In the genomic region with DNA sequence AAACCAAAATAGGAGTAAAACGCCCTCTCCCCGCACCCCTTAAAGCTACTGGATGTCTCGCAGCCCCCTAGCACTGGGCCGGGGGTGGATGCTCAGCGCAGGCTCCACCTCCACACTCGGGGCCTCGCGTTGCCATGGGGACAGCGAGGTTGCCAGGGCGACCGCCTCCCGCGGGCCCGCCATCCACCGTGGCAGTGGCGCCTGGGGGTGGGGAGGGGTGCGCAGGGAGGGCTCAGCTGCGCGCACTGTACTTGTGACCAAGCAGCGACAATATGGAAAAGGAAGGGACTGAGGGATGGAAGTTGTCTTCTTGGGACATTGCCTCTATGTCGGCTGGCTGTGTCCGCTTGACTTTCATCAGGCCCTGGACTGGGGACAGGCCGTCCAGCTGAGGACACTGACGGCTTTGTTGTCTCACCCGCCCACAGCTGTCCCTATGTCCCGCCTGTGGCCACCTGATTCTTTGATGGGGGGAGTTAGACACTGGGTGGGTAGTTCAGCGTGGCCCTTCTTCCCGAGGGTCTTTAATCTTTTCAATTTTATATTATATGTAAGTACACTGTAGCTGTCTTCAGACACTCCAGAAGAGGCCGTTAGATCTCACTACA, we compare ENCODE assay signal across 8 mouse cellular contexts. TPM values are rescaled to one million over a fixed set of nuclear protein-coding genes. Genes with fewer than 3 reads are reported as not detected.
A peak's percentile ranks its signal among the peaks of the same experiment; 100 is the strongest.
DNase-seq lines count a peak whose midpoint lies in the region; ATAC-seq and TF ChIP-seq lines count a peak whose summit lies in the region.

No protein-coding gene starts in this region.

- no peaks in the 10 kb centered on the region for H3K9me3 ChIP-seq in stomach, embryonic 14.5 days (ENCODE audit: control insufficient read depth, low read depth, low read length)
- no peaks in the 10 kb centered on the region for H3K9me3 ChIP-seq in stomach, postnatal 0 days (ENCODE audit: control insufficient read depth, low read length)
- H3K9me3 ChIP-seq in forebrain, embryonic 10.5 days, result no peaks in the 10 kb centered on the region
- H3K9me3 ChIP-seq in hindbrain, embryonic 13.5 days, result no peaks in the 10 kb centered on the region
- no peaks in the 10 kb centered on the region for H3K9me3 ChIP-seq in neural tube, embryonic 12.5 days

- TF ChIP-seq CTCF in stomach, postnatal 0 days (IDR thresholded peaks at IDR 0.05; ENCODE audit: low read depth), result no peak

- 17% methylated on average over 29 of the region's 29 CpGs for WGBS in stomach, embryonic 14.5 days
- WGBS in stomach, postnatal 0 days, result 26% methylated on average over 29 of the region's 29 CpGs
- WGBS in forebrain, embryonic 10.5 days, result 6% methylated on average over 29 of the region's 29 CpGs
- WGBS in hindbrain, embryonic 13.5 days, result 6% methylated on average over 29 of the region's 29 CpGs
- 3% methylated on average over 29 of the region's 29 CpGs for WGBS in neural tube, embryonic 12.5 days

- ATAC-seq in stomach, embryonic 14.5 days (ENCODE audit: insufficient number of reproducible peaks, insufficient read depth, low FRiP score, low read depth), result peak; percentile 23; the same call in 1 of the 2 replicates
- ATAC-seq in stomach, postnatal 0 days (ENCODE audit: low FRiP score, low TSS enrichment), result no peak
- peak; percentile 92 for ATAC-seq in hindbrain, embryonic 13.5 days (ENCODE audit: low FRiP score)
- ATAC-seq in neural tube, embryonic 12.5 days (ENCODE audit: low FRiP score, low read depth), result peak; percentile 93
- no peak for ATAC-seq in CD4-positive, CD25-positive, alpha-beta regulatory T cell, adult 4 months

- 0 out of 2 replicates have a peak, but pooled peaks cover under 1% of the 10 kb centered on the region for H3K36me3 ChIP-seq in stomach, embryonic 14.5 days (ENCODE audit: control insufficient read depth, insufficient read depth, low read length)
- H3K36me3 ChIP-seq in stomach, postnatal 0 days (ENCODE audit: control insufficient read depth, insufficient read depth, low read length), result no peaks in the 10 kb centered on the region
- H3K36me3 ChIP-seq in forebrain, embryonic 10.5 days (replicated peaks), result peaks cover 41% of the 10 kb centered on the region
- peaks cover 27% of the 10 kb centered on the region for H3K36me3 ChIP-seq in hindbrain, embryonic 13.5 days
- H3K36me3 ChIP-seq in neural tube, embryonic 12.5 days, result peaks cover 25% of the 10 kb centered on the region

- H3K27me3 ChIP-seq in stomach, embryonic 14.5 days (ENCODE audit: control insufficient read depth, insufficient read depth, low read length), result no peaks in the 10 kb centered on the region
- no peaks in the 10 kb centered on the region for H3K27me3 ChIP-seq in stomach, postnatal 0 days (ENCODE audit: control insufficient read depth, insufficient read depth, low read length)
- H3K27me3 ChIP-seq in forebrain, embryonic 10.5 days (ENCODE audit: poor library complexity, severe bottlenecking), result no peaks in the 10 kb centered on the region
- H3K27me3 ChIP-seq in hindbrain, embryonic 13.5 days, result no peaks in the 10 kb centered on the region
- no peaks in the 10 kb centered on the region for H3K27me3 ChIP-seq in neural tube, embryonic 12.5 days (replicated peaks)

- H3K4me1 ChIP-seq in stomach, embryonic 14.5 days (ENCODE audit: control insufficient read depth, insufficient read depth, low read length), result peaks cover 30% of the 10 kb centered on the region
- H3K4me1 ChIP-seq in stomach, postnatal 0 days (replicated peaks; ENCODE audit: control insufficient read depth, insufficient read depth), result no peaks in the 10 kb centered on the region
- H3K4me1 ChIP-seq in forebrain, embryonic 10.5 days, result peaks cover 83% of the 10 kb centered on the region
- peaks cover 87% of the 10 kb centered on the region for H3K4me1 ChIP-seq in hindbrain, embryonic 13.5 days (replicated peaks)
- H3K4me1 ChIP-seq in neural tube, embryonic 12.5 days, result peaks cover 74% of the 10 kb centered on the region

- H3K4me3 ChIP-seq in stomach, embryonic 14.5 days (ENCODE audit: low read depth, low read length), result no peak overlapping the region
- no peak overlapping the region for H3K4me3 ChIP-seq in stomach, postnatal 0 days (ENCODE audit: low read depth, low read length)
- H3K4me3 ChIP-seq in forebrain, embryonic 10.5 days, result peak overlapping the region; percentile 45
- peak overlapping the region; percentile 30 for H3K4me3 ChIP-seq in hindbrain, embryonic 13.5 days
- H3K4me3 ChIP-seq in neural tube, embryonic 12.5 days, result peak overlapping the region; percentile 20; the same call in 1 of the 2 replicates

- no peak overlapping the region; the same call in 1 of the 2 replicates for H3K4me2 ChIP-seq in stomach, embryonic 14.5 days (replicated peaks; ENCODE audit: low read depth, low read length)
- H3K4me2 ChIP-seq in stomach, postnatal 0 days (replicated peaks; ENCODE audit: low read depth), result no peak overlapping the region
- H3K4me2 ChIP-seq in hindbrain, embryonic 13.5 days, result peak overlapping the region; percentile 58
- H3K4me2 ChIP-seq in neural tube, embryonic 12.5 days (replicated peaks), result peak overlapping the region; percentile 62

- no peak for TF ChIP-seq EP300 in stomach, postnatal 0 days (optimal IDR thresholded peaks at IDR 0.05)

- no peak overlapping the region for H3K9ac ChIP-seq in stomach, embryonic 14.5 days (replicated peaks; ENCODE audit: low read depth, low read length)
- H3K9ac ChIP-seq in stomach, postnatal 0 days (ENCODE audit: low read length), result no peak overlapping the region
- peak overlapping the region; percentile 68 for H3K9ac ChIP-seq in hindbrain, embryonic 13.5 days
- peak overlapping the region; percentile 10; the same call in 1 of the 2 replicates for H3K9ac ChIP-seq in neural tube, embryonic 12.5 days

- H3K27ac ChIP-seq in stomach, embryonic 14.5 days (ENCODE audit: low read length), result no peak overlapping the region
- H3K27ac ChIP-seq in stomach, postnatal 0 days (replicated peaks), result no peak overlapping the region
- peak overlapping the region; percentile 90 for H3K27ac ChIP-seq in forebrain, embryonic 10.5 days
- H3K27ac ChIP-seq in hindbrain, embryonic 13.5 days, result peak overlapping the region; percentile 98
- peak overlapping the region; percentile 91 for H3K27ac ChIP-seq in neural tube, embryonic 12.5 days

- DNase-seq in stomach, postnatal 0 days (ENCODE audit: low spot score), result no peak
- DNase-seq in forebrain, embryonic 10.5 days (ENCODE audit: extremely low spot score, low spot score), result peak; percentile 92
- DNase-seq in left cerebral cortex, adult 8-10 months (ENCODE audit: low spot score in 2 of 2), result peak; percentile 82 to 95
- DNase-seq in urinary bladder, adult 18-20 months (ENCODE audit: low spot score in 2 of 2), result no peak

RNA-seq across cellular contexts. Expression of a gene that starts 10.4 kb away (rescaled TPM):
- polyA plus RNA-seq in stomach, embryonic 14.5 days (2014; fragmentation: Nextera tagmentation; extraction: Ambion mirVana), result 67.0 and 78.0 TPM in 2 replicates
- polyA plus RNA-seq in stomach, postnatal 0 days (2015; fragmentation: Nextera tagmentation; extraction: Ambion mirVana), result 27.8 and 29.1 TPM in 2 replicates
- 114 and 119 TPM in 2 replicates for polyA plus RNA-seq in forebrain, embryonic 10.5 days (2016; fragmentation: Nextera tagmentation; extraction: Ambion mirVana)
- polyA plus RNA-seq in hindbrain, embryonic 13.5 days (2015; fragmentation: Nextera tagmentation; extraction: Ambion mirVana), result 240 and 252 TPM in 2 replicates
- total RNA-seq in left cerebral cortex, adult 8-10 months (2022), result 100 to 1,000 TPM; 265 to 281 (median 267) TPM
- polyA plus RNA-seq in neural tube, embryonic 12.5 days (2016; fragmentation: Nextera tagmentation; extraction: Ambion mirVana), result 196 and 205 TPM in 2 replicates
- polyA plus RNA-seq in CD4-positive, CD25-positive, alpha-beta regulatory T cell, adult 4 months (2017; shearing (Covaris generic)), result under 1 TPM in 1 of 2 experiments, not detected in 1; 0.23 TPM

RNA-seq across cellular contexts. Expression of a gene that starts 13.1 kb away (rescaled TPM):
- not detected in 2 replicates for polyA plus RNA-seq in stomach, embryonic 14.5 days (2014; fragmentation: Nextera tagmentation; extraction: Ambion mirVana)
- 0.04 and 0.15 TPM in 2 replicates for polyA plus RNA-seq in stomach, postnatal 0 days (2015; fragmentation: Nextera tagmentation; extraction: Ambion mirVana)
- not detected in 2 replicates for polyA plus RNA-seq in forebrain, embryonic 10.5 days (2016; fragmentation: Nextera tagmentation; extraction: Ambion mirVana)
- 0.18 TPM in 1 of 2 replicates, not detected in the other for polyA plus RNA-seq in hindbrain, embryonic 13.5 days (2015; fragmentation: Nextera tagmentation; extraction: Ambion mirVana)
- under 1 TPM; 0.14 to 0.63 (median 0.39) TPM for total RNA-seq in left cerebral cortex, adult 8-10 months (2022)
- 0.16 and 0.42 TPM in 2 replicates for polyA plus RNA-seq in neural tube, embryonic 12.5 days (2016; fragmentation: Nextera tagmentation; extraction: Ambion mirVana)
- not detected for polyA plus RNA-seq in CD4-positive, CD25-positive, alpha-beta regulatory T cell, adult 4 months (2017; shearing (Covaris generic))

RNA-seq across cellular contexts. Expression of a gene that starts 17.0 kb away (rescaled TPM):
- 27.6 and 33.1 TPM in 2 replicates for polyA plus RNA-seq in stomach, embryonic 14.5 days (2014; fragmentation: Nextera tagmentation; extraction: Ambion mirVana)
- polyA plus RNA-seq in stomach, postnatal 0 days (2015; fragmentation: Nextera tagmentation; extraction: Ambion mirVana), result 57.6 and 58.0 TPM in 2 replicates
- polyA plus RNA-seq in forebrain, embryonic 10.5 days (2016; fragmentation: Nextera tagmentation; extraction: Ambion mirVana), result 0.18 and 1.0 TPM in 2 replicates
- 0.84 and 1.0 TPM in 2 replicates for polyA plus RNA-seq in hindbrain, embryonic 13.5 days (2015; fragmentation: Nextera tagmentation; extraction: Ambion mirVana)
- under 1 TPM; 0.32 to 0.89 (median 0.54) TPM for total RNA-seq in left cerebral cortex, adult 8-10 months (2022)
- polyA plus RNA-seq in neural tube, embryonic 12.5 days (2016; fragmentation: Nextera tagmentation; extraction: Ambion mirVana), result 1.6 and 2.3 TPM in 2 replicates
- polyA plus RNA-seq in CD4-positive, CD25-positive, alpha-beta regulatory T cell, adult 4 months (2017; shearing (Covaris generic)), result under 1 TPM in 1 of 2 experiments, not detected in 1; 0.27 TPM

RNA-seq across cellular contexts. Expression of a gene that starts 26.7 kb away (rescaled TPM):
- polyA plus RNA-seq in stomach, embryonic 14.5 days (2014; fragmentation: Nextera tagmentation; extraction: Ambion mirVana), result 8.7 and 9.0 TPM in 2 replicates
- polyA plus RNA-seq in stomach, postnatal 0 days (2015; fragmentation: Nextera tagmentation; extraction: Ambion mirVana), result 14.1 and 17.6 TPM in 2 replicates
- 1.1 and 1.5 TPM in 2 replicates for polyA plus RNA-seq in forebrain, embryonic 10.5 days (2016; fragmentation: Nextera tagmentation; extraction: Ambion mirVana)
- 1.3 and 1.4 TPM in 2 replicates for polyA plus RNA-seq in hindbrain, embryonic 13.5 days (2015; fragmentation: Nextera tagmentation; extraction: Ambion mirVana)
- total RNA-seq in left cerebral cortex, adult 8-10 months (2022), result 1 to 10 TPM; 2.5 to 3.6 (median 2.7) TPM
- 1.5 and 2.0 TPM in 2 replicates for polyA plus RNA-seq in neural tube, embryonic 12.5 days (2016; fragmentation: Nextera tagmentation; extraction: Ambion mirVana)
- under 1 TPM in 1 of 2 experiments, not detected in 1; 0.53 TPM for polyA plus RNA-seq in CD4-positive, CD25-positive, alpha-beta regulatory T cell, adult 4 months (2017; shearing (Covaris generic))

RNA-seq across cellular contexts. Expression of a gene that starts 37.1 kb away (rescaled TPM):
- polyA plus RNA-seq in stomach, embryonic 14.5 days (2014; fragmentation: Nextera tagmentation; extraction: Ambion mirVana), result 72.1 and 77.3 TPM in 2 replicates
- polyA plus RNA-seq in stomach, postnatal 0 days (2015; fragmentation: Nextera tagmentation; extraction: Ambion mirVana), result 60.0 and 68.6 TPM in 2 replicates
- polyA plus RNA-seq in forebrain, embryonic 10.5 days (2016; fragmentation: Nextera tagmentation; extraction: Ambion mirVana), result 92.4 and 113 TPM in 2 replicates
- 87.9 and 90.7 TPM in 2 replicates for polyA plus RNA-seq in hindbrain, embryonic 13.5 days (2015; fragmentation: Nextera tagmentation; extraction: Ambion mirVana)
- total RNA-seq in left cerebral cortex, adult 8-10 months (2022), result 10 to 100 TPM; 76.8 to 92.1 (median 86.8) TPM
- 115 and 118 TPM in 2 replicates for polyA plus RNA-seq in neural tube, embryonic 12.5 days (2016; fragmentation: Nextera tagmentation; extraction: Ambion mirVana)
- 1 to 10 TPM; 3.4 to 3.5 TPM for polyA plus RNA-seq in CD4-positive, CD25-positive, alpha-beta regulatory T cell, adult 4 months (2017; shearing (Covaris generic))

Comparison
In these comparisons a context has a peak if more than half of its experiments do, and no peak if none do; other contexts are left out.
1. ATAC-seq: peak in stomach, embryonic 14.5 days (single experiment), hindbrain, embryonic 13.5 days (single experiment) and neural tube, embryonic 12.5 days (single experiment); none in stomach, postnatal 0 days (single experiment) and CD4-positive, CD25-positive, alpha-beta regulatory T cell, adult 4 months (single experiment).
2. H3K27ac ChIP-seq: peak in forebrain, embryonic 10.5 days (single experiment), hindbrain, embryonic 13.5 days (single experiment) and neural tube, embryonic 12.5 days (single experiment); none in stomach, embryonic 14.5 days (single experiment) and stomach, postnatal 0 days (single experiment).
3. H3K4me2 ChIP-seq: peak in hindbrain, embryonic 13.5 days (single experiment) and neural tube, embryonic 12.5 days (single experiment); none in stomach, embryonic 14.5 days (single experiment) and stomach, postnatal 0 days (single experiment).
4. H3K4me3 ChIP-seq: peak in forebrain, embryonic 10.5 days (single experiment), hindbrain, embryonic 13.5 days (single experiment) and neural tube, embryonic 12.5 days (single experiment); none in stomach, embryonic 14.5 days (single experiment) and stomach, postnatal 0 days (single experiment).
5. H3K9ac ChIP-seq: peak in hindbrain, embryonic 13.5 days (single experiment) and neural tube, embryonic 12.5 days (single experiment); none in stomach, embryonic 14.5 days (single experiment) and stomach, postnatal 0 days (single experiment).
6. DNase-seq: peak in forebrain, embryonic 10.5 days (single experiment) and left cerebral cortex, adult 8-10 months (2 of 2); none in stomach, postnatal 0 days (single experiment) and urinary bladder, adult 18-20 months (0 of 2).
7. RNA of a gene that starts 10.4 kb away (polyA plus RNA-seq): 240 to 252 TPM in hindbrain, embryonic 13.5 days, 196 to 205 TPM in neural tube, embryonic 12.5 days, 114 to 119 TPM in forebrain, embryonic 10.5 days, 67.0 to 78.0 TPM in stomach, embryonic 14.5 days and 27.8 to 29.1 TPM in stomach, postnatal 0 days; 0.23 TPM in CD4-positive, CD25-positive, alpha-beta regulatory T cell, adult 4 months; every median in the first group is over 10 times any median in the second.